Mouse (Mus musculus): Measurements from ENCODE around the gene H2al1j. TPM values are rescaled to one million over a fixed set of nuclear protein-coding genes. Genes with fewer than 3 reads are reported as not detected.

H2al1j gene
- polyA plus RNA-seq, 1 experiment from 2014 or later: not detected

DNA sequence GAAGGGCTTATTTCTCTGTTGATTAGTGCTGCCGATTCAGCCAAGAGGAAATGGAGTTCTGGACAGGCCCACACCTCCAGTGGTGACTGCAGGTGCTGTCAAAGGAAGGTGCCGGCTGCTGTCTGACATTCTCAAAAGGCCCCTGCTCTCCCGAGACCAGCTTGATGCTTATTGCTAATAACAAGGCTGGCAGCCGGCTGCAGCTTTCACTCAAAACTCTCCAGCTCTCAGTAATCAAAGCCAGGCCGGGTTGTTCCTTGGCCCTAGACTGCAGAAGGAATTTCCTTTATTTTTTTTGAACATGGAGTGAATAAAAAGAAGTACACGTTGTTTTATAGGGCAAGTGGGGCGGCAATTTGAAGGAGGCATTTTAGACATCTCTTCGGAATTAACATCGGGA is 18.1 kb downstream of the H2al1j start:
- H3K4me1 ChIP-seq: no peaks in the 10 kb centered on the region
- no peaks in the 10 kb centered on the region for H3K36me3 ChIP-seq
- no peak overlapping the region for H3K4me2 ChIP-seq (replicated peaks)
- H3K9ac ChIP-seq: no peak overlapping the region
- ATAC-seq (ENCODE audit: low FRiP score, low read depth): no peak
- no peak overlapping the region for H3K27ac ChIP-seq
- H3K27me3 ChIP-seq (replicated peaks): no peaks in the 10 kb centered on the region
- WGBS: 76% methylated on average over 9 of the region's 9 CpGs
- H3K9me3 ChIP-seq: no peaks in the 10 kb centered on the region
- H3K4me3 ChIP-seq: no peak overlapping the region

DNA sequence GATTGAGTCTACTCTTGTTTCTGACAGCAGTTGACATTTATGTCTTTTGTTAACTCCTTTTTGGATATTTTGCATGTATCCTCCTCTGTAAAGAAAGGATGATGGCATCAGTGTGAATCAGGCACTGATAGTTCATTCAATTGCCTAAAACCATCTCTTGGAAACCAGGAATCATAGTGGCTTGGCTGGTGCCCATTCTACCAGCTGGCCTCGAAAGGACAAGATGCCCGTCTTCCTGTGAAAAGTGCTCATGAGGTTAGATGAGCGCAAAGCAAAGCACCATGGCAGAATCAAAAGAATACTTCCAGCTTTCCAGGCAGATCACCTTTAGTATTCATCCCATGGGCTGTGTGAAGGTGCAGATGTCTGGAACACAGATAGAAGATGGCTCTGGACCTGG is 19.1 kb downstream of the H2al1j start:
- no peaks in the 10 kb centered on the region for H3K36me3 ChIP-seq
- H3K27ac ChIP-seq: no peak overlapping the region
- H3K9me3 ChIP-seq: no peaks in the 10 kb centered on the region
- no peak overlapping the region for H3K4me3 ChIP-seq
- no peak for ATAC-seq (ENCODE audit: low FRiP score, low read depth)
- no peaks in the 10 kb centered on the region for H3K27me3 ChIP-seq (replicated peaks)
- 90% methylated on average over 3 of the region's 3 CpGs for WGBS
- no peaks in the 10 kb centered on the region for H3K4me1 ChIP-seq
- no peak overlapping the region for H3K9ac ChIP-seq
- no peak overlapping the region for H3K4me2 ChIP-seq (replicated peaks)

DNA sequence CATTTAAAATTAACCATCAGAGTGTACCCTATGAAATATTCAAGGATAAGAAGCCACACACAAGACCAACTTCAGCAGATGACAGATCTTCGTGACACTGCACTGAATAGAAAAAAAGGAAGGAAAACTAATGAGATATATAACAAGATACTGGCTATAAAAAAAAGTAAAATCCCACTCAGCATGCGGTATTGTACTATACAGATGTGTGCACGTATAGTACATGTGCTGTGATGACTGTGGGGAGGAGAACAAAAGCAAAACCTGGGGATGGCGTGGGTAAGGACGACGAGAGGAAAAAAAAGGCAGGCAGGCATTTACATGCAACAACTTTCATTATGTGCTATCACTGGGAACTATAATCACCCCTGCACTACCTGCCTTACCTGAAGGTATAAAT is 33.2 kb downstream of the H2al1j start:
- H3K4me2 ChIP-seq (replicated peaks): no peak overlapping the region
- H3K4me3 ChIP-seq: no peak overlapping the region
- H3K36me3 ChIP-seq: no peaks in the 10 kb centered on the region
- no peak overlapping the region for H3K27ac ChIP-seq
- 81% methylated on average over 6 of the region's 6 CpGs for WGBS
- H3K27me3 ChIP-seq (replicated peaks): no peaks in the 10 kb centered on the region
- no peaks in the 10 kb centered on the region for H3K9me3 ChIP-seq
- ATAC-seq (ENCODE audit: low FRiP score, low read depth): no peak
- H3K9ac ChIP-seq: no peak overlapping the region
- H3K4me1 ChIP-seq: no peaks in the 10 kb centered on the region

DNA sequence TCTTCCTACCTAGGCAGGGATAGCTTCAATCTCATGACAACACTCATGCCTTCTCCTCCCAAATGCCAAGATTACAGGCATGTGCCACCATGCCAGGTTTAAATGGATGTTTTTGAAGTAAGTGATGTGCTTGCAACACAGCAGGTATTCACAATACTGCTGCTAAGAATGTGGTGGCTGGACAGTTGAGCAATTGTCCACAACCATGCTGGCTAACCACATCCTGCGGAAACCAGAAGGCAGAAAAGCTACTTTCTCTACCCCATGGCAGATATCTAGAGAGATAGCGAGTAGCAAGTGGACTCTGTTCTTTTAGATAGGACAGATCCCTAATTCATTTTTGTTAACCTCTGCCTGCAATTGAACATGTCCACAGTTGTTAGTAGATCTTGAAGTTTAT is 33.6 kb downstream of the H2al1j start:
- 83% methylated on average over 2 of the region's 2 CpGs for WGBS
- H3K9me3 ChIP-seq: no peaks in the 10 kb centered on the region
- H3K4me3 ChIP-seq: no peak overlapping the region
- no peak overlapping the region for H3K9ac ChIP-seq
- H3K27me3 ChIP-seq (replicated peaks): no peaks in the 10 kb centered on the region
- no peak for ATAC-seq (ENCODE audit: low FRiP score, low read depth)
- H3K4me2 ChIP-seq (replicated peaks): no peak overlapping the region
- no peaks in the 10 kb centered on the region for H3K4me1 ChIP-seq
- H3K27ac ChIP-seq: no peak overlapping the region
- no peaks in the 10 kb centered on the region for H3K36me3 ChIP-seq

DNA sequence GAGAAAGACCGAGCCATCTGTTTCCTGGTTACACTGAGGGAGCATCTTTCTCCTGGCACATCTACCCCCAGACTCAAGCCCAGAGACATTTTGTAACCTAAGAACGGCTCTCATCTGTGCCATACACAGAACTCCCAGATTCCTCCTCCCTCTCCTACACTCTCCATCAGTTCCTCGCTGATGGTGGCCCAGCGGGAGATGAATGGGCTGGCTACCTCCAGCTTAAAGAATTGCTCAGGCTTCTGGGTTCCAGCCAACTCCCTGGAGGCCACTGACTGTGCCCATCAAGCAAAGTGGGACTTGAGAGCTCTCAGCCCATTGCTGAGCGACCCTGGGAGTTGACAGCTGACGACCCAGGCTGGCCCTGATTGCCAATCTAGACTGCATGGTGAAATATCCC is 36.3 kb downstream of the H2al1j start:
- Histone ChIP-seq H3K36me3 (no peaks in the 10 kb centered on the region), H3K9me3 (no peaks in the 10 kb centered on the region), H3K9ac (no peak overlapping the region), H3K27me3 (replicated peaks) (no peaks in the 10 kb centered on the region), H3K27ac (no peak overlapping the region), H3K4me2 (replicated peaks) (no peak overlapping the region), H3K4me3 (no peak overlapping the region), H3K4me1 (no peaks in the 10 kb centered on the region)
- 56% methylated on average over 6 of the region's 6 CpGs for WGBS
- no peak for ATAC-seq (ENCODE audit: low FRiP score, low read depth)

DNA sequence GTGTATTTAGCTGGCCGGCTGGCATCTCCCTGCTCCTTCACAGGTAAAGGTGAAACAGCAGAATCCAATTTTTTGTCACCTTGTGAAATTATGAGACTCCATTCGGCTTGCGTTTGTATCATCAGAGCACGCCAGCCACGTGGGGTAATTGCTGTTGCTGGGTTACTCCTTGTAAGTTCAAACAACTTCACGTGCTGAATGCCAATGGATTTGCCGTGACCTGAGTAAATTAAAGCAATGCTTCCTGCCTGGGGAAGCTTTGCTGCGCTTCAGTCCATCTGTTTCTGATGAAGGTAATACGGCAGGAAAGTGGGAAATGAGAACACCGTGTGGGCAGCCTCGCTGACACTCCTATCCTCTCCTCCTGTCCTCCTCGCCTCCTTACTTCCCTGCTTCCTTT is 37.5 kb downstream of the H2al1j start:
- no peaks in the 10 kb centered on the region for H3K27me3 ChIP-seq (replicated peaks)
- 47% methylated on average over 12 of the region's 12 CpGs for WGBS
- H3K9ac ChIP-seq: no peak overlapping the region
- no peak overlapping the region for H3K4me3 ChIP-seq
- H3K9me3 ChIP-seq: no peaks in the 10 kb centered on the region
- H3K27ac ChIP-seq: no peak overlapping the region
- ATAC-seq (ENCODE audit: low FRiP score, low read depth): no peak
- no peaks in the 10 kb centered on the region for H3K36me3 ChIP-seq
- H3K4me2 ChIP-seq (replicated peaks): no peak overlapping the region
- no peaks in the 10 kb centered on the region for H3K4me1 ChIP-seq

Other genes with a start within 250 kb of the H2al1j start
- gene H2al1a, start 28.6 kb upstream of the H2al1j start, polyA plus RNA-seq (2016; fragmentation: Nextera tagmentation; extraction: Ambion mirVana): not detected in 2 replicates
- not detected in 2 replicates for gene H2al1b, start 25.4 kb upstream of the H2al1j start, polyA plus RNA-seq (2016; fragmentation: Nextera tagmentation; extraction: Ambion mirVana)
- not detected in 2 replicates for gene H2al1c, start 22.2 kb upstream of the H2al1j start, polyA plus RNA-seq (2016; fragmentation: Nextera tagmentation; extraction: Ambion mirVana)
- not detected in 2 replicates for gene H2al1d, start 19.0 kb upstream of the H2al1j start, polyA plus RNA-seq (2016; fragmentation: Nextera tagmentation; extraction: Ambion mirVana)
- gene H2al1e, start 15.9 kb upstream of the H2al1j start, polyA plus RNA-seq (2016; fragmentation: Nextera tagmentation; extraction: Ambion mirVana): not detected in 2 replicates
- gene H2al1f, start 12.7 kb upstream of the H2al1j start, polyA plus RNA-seq (2016; fragmentation: Nextera tagmentation; extraction: Ambion mirVana): not detected in 2 replicates
- not detected in 2 replicates for gene H2al1g, start 9.6 kb upstream of the H2al1j start, polyA plus RNA-seq (2016; fragmentation: Nextera tagmentation; extraction: Ambion mirVana)
- gene H2al1h, start 6.3 kb upstream of the H2al1j start, polyA plus RNA-seq (2016; fragmentation: Nextera tagmentation; extraction: Ambion mirVana): not detected in 2 replicates
- gene H2al1i, start 3.2 kb upstream of the H2al1j start, polyA plus RNA-seq (2016; fragmentation: Nextera tagmentation; extraction: Ambion mirVana): not detected in 2 replicates